Mouse (Mus musculus) bone marrow macrophage, adult 2 months (primary cell): Measurements from ENCODE around the gene Coa3.

Experiments used
- CTCF ChIP-seq: IDR thresholded peaks from 2 replicates; pipeline ENCODE4 v1.5.1; 2012; ENCODE audit warnings: low read depth, mild to moderate bottlenecking, low read length, moderate library complexity
- POLR2A ChIP-seq: IDR thresholded peaks from 2 replicates; pipeline ENCODE4 v1.6.1; 2012; ENCODE audit warnings: mild to moderate bottlenecking, low read depth, low read length, borderline replicate concordance

GRCm38 (mm10) chr11:101230526-101230925 lies 48.4 kb downstream of the Coa3 start:
- TF ChIP-seq POLR2A (no peak), CTCF (no peak)
